Mouse (Mus musculus): ENCODE measurements around the gene Rbbp4. TPM values are rescaled to one million over a fixed set of nuclear protein-coding genes. Genes with fewer than 3 reads are reported as not detected.

The Rbbp4 gene
- total and polyA plus RNA-seq, 3 experiments, result 16.8 to 70.7 (median 67.0) TPM

- no peaks in the 10 kb centered on the region for H3K79me2 ChIP-seq (replicated peaks; ENCODE audit: control insufficient read depth, insufficient read depth, low read length)
- WGBS, result 93% methylated on average over 8 of the region's 8 CpGs
- intact Hi-C loops (cut with DNase I), result no loop called here
- no peaks in the 10 kb centered on the region for H3K27me3 ChIP-seq (ENCODE audit: control insufficient read depth, insufficient read depth, low read length)
- no peak overlapping the region for H3K4me3 ChIP-seq
- TF ChIP-seq EP300 (IDR thresholded peaks at IDR 0.05; ENCODE audit: insufficient read depth, low read depth, low read length) (no peak), POLR2A (IDR thresholded peaks at IDR 0.05; ENCODE audit: insufficient read depth, low read depth, low read length) (no peak), CTCF (IDR thresholded peaks at IDR 0.05) (no peak)
- no peaks in the 10 kb centered on the region for H3K36me3 ChIP-seq (ENCODE audit: control insufficient read depth, insufficient read depth, low read length)
- no peak for DNase-seq
- no peak overlapping the region for H3K9ac ChIP-seq (ENCODE audit: low read depth, low read length)
- H3K27ac ChIP-seq, result no peak overlapping the region
- H3K4me1 ChIP-seq (ENCODE audit: control insufficient read depth, insufficient read depth, low read length), result peaks cover 4% of the 10 kb centered on the region
These were observed 45.5 kb downstream of the Rbbp4 start for GRCm38 (mm10) chr4:129289671-129290070.

- Histone ChIP-seq H3K27ac (peak overlapping the region; percentile 81), H3K4me3 (peak overlapping the region; percentile 57), H3K27me3 (ENCODE audit: control insufficient read depth, insufficient read depth, low read length) (no peaks in the 10 kb centered on the region), H3K79me2 (replicated peaks; ENCODE audit: control insufficient read depth, insufficient read depth, low read length) (no peaks in the 10 kb centered on the region), H3K9ac (ENCODE audit: low read depth, low read length) (peak overlapping the region; percentile 58), H3K4me1 (ENCODE audit: control insufficient read depth, insufficient read depth, low read length) (peaks cover 4% of the 10 kb centered on the region), H3K36me3 (ENCODE audit: control insufficient read depth, insufficient read depth, low read length) (no peaks in the 10 kb centered on the region)
- DNase-seq, result peak; percentile 39 to 44
- WGBS, result 24% methylated on average over 3 of the region's 3 CpGs
- intact Hi-C loops (cut with DNase I), result no loop called here
- TF ChIP-seq EP300 (IDR thresholded peaks at IDR 0.05; ENCODE audit: insufficient read depth, low read depth, low read length) (no peak), CTCF (IDR thresholded peaks at IDR 0.05) (no peak), POLR2A (IDR thresholded peaks at IDR 0.05; ENCODE audit: insufficient read depth, low read depth, low read length) (0 out of 2 replicates have a peak, but pooled peaks have one; percentile 33)
These were observed 47.1 kb downstream of the Rbbp4 start for GRCm38 (mm10) chr4:129288067-129288466.

- H3K27ac ChIP-seq, result peak within 1 kb of the TSS; percentile 81
These were observed 47.6 kb downstream of the Rbbp4 start, which contains the start of gene Sync for GRCm38 (mm10) chr4:129287472-129287981. Gene Sync, plus strand, starts transcription at chr4:129287617.

DNA sequence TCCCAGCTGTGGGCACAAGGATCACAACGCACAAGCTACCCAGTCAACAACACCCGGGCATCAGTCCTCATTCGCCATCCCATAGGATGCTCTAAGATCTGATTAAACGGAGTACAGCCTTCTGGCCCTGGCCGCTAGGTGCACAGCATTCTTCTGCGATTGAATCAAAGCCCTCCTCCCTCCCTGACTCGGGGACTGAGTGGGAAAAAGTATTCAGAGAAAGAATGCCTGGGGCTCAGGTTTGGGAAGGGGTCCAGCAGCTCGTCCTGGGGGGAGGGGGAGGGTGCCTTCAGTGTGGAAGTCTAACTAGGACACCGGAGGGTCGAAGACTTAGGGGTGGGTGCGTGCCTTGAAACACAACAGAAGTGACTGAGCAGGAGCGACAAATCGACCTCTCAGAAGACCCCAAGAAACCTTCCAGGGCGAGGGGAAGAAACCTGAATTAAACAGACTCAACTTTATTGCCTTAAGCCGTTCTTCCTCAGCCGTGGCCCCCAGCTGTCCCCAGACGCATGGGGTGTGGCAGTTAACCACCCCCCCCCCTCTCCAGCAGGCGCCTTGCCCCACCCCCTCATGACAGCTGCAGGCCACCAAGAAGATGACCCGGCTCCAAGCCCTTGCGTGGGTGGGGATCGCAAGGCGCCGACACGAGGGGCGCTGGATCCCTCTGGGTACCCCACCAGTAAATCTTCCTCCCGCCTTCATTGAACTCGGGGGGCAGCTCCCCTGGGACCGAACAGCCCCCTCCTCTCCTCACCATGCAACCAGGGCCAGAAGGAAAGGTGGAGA, 48.3 kb downstream of the Rbbp4 start:
- peak; percentile 35 to 44 for DNase-seq
- peak overlapping the region; percentile 81 for H3K27ac ChIP-seq
- 5% methylated on average over 28 of the region's 28 CpGs for WGBS

More at GRCm38 (mm10) chr4:129287472-129287981, 47.6 kb downstream of the Rbbp4 start, which contains the start of gene Sync:
- intact Hi-C loops (cut with DNase I), result no loop called here
- peaks cover 4% of the 10 kb centered on the region for H3K4me1 ChIP-seq (ENCODE audit: control insufficient read depth, insufficient read depth, low read length)
- peak; percentile 69 to 70 for DNase-seq
- no peaks in the 10 kb centered on the region for H3K79me2 ChIP-seq (replicated peaks; ENCODE audit: control insufficient read depth, insufficient read depth, low read length)
- H3K4me3 ChIP-seq, result peak within 1 kb of the TSS; percentile 57
- WGBS, result under 1% methylated on average over 49 of the region's 53 CpGs
- no peaks in the 10 kb centered on the region for H3K27me3 ChIP-seq (ENCODE audit: control insufficient read depth, insufficient read depth, low read length)
- peak within 1 kb of the TSS; percentile 74 for H3K9ac ChIP-seq (ENCODE audit: low read depth, low read length)
- no peaks in the 10 kb centered on the region for H3K36me3 ChIP-seq (ENCODE audit: control insufficient read depth, insufficient read depth, low read length)
- TF ChIP-seq POLR2A (IDR thresholded peaks at IDR 0.05; ENCODE audit: insufficient read depth, low read depth, low read length) (no peak), EP300 (IDR thresholded peaks at IDR 0.05; ENCODE audit: insufficient read depth, low read depth, low read length) (no peak), CTCF (IDR thresholded peaks at IDR 0.05) (no peak)

DNA sequence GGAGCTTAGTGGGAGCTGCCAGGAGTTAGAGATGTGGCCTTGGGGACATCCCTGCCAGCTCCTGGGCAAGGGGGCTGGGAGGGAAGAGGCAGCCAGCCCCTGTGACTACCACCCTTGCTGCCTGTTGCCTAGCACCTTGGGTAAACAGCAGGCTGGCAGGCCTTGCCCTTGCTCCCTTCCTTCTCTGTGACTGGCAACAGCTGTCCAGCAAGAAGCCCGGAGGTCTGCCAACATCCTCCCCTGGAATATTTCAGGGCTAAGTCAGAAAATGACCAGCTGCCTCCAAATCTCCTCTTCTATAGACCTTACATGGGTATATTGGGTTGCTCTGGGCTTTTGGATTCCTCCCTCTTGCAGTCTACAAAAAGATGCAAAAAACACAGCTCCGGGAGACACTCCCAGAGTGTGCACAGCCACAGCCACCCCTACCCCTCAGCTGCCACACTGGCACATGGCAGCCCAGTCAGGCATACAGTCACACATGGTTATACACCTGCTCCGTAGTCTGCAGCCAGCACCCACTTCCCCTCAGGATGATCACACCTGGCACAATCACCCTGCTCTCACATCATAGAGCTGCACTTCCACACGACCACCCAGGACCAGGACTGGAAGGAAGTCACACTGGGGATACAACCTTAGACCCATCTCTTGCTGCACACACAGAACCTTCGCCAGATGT, 49.0 kb downstream of the Rbbp4 start:
- H3K9ac ChIP-seq (ENCODE audit: low read depth, low read length), result no peak overlapping the region
- no peaks in the 10 kb centered on the region for H3K27me3 ChIP-seq (ENCODE audit: control insufficient read depth, insufficient read depth, low read length)
- TF ChIP-seq POLR2A (IDR thresholded peaks at IDR 0.05; ENCODE audit: insufficient read depth, low read depth, low read length), result no peak
- TF ChIP-seq CTCF (IDR thresholded peaks at IDR 0.05), result no peak
- TF ChIP-seq EP300 (IDR thresholded peaks at IDR 0.05; ENCODE audit: insufficient read depth, low read depth, low read length), result no peak
- no peaks in the 10 kb centered on the region for H3K79me2 ChIP-seq (replicated peaks; ENCODE audit: control insufficient read depth, insufficient read depth, low read length)
- no peaks in the 10 kb centered on the region for H3K36me3 ChIP-seq (ENCODE audit: control insufficient read depth, insufficient read depth, low read length)
- WGBS, result 47% methylated on average over 5 of the region's 5 CpGs
- peak in 1 of 2 experiments; percentile 61 for DNase-seq
- peaks cover 4% of the 10 kb centered on the region for H3K4me1 ChIP-seq (ENCODE audit: control insufficient read depth, insufficient read depth, low read length)
- intact Hi-C loops (cut with DNase I), result no loop called here
- H3K27ac ChIP-seq, result no peak overlapping the region
- no peak overlapping the region for H3K4me3 ChIP-seq

More for the DNA sequence above, 48.3 kb downstream of the Rbbp4 start:
- TF ChIP-seq POLR2A (IDR thresholded peaks at IDR 0.05; ENCODE audit: insufficient read depth, low read depth, low read length), result no peak
- TF ChIP-seq CTCF (IDR thresholded peaks at IDR 0.05), result 0 out of 2 replicates have a peak, but pooled peaks have one; percentile 15
- peaks cover 4% of the 10 kb centered on the region for H3K4me1 ChIP-seq (ENCODE audit: control insufficient read depth, insufficient read depth, low read length)
- 0 out of 2 replicates have a peak overlapping the region, but pooled peaks have one; percentile 32 for H3K9ac ChIP-seq (ENCODE audit: low read depth, low read length)
- no peaks in the 10 kb centered on the region for H3K79me2 ChIP-seq (replicated peaks; ENCODE audit: control insufficient read depth, insufficient read depth, low read length)
- intact Hi-C loops (cut with DNase I), result no loop called here
- H3K27me3 ChIP-seq (ENCODE audit: control insufficient read depth, insufficient read depth, low read length), result no peaks in the 10 kb centered on the region
- peak overlapping the region; percentile 57 for H3K4me3 ChIP-seq
- no peaks in the 10 kb centered on the region for H3K36me3 ChIP-seq (ENCODE audit: control insufficient read depth, insufficient read depth, low read length)
